Mouse (Mus musculus) embryonic facial prominence, embryonic 13.5 days (tissue): ENCODE results near the gene Coro6. TPM values are rescaled to one million over a fixed set of nuclear protein-coding genes. Genes with fewer than 3 reads are reported as not detected.
A peak's percentile ranks its signal among the peaks of the same experiment; 100 is the strongest.

Experiments used
- ATAC-seq: fragments of 200-750 bp; cut with Nextera tagmentation; 2 replicates; pipeline ENCODE4 v1.8.0; 2017; ENCODE audit warnings: low read depth; ENCODE audit not compliant: insufficient number of reproducible peaks, insufficient read depth, low FRiP score, low TSS enrichment
- H3K27ac ChIP-seq: fragments of 300-500 bp; sonication (generic); 2 replicates; pipeline ENCODE4 v1.5.1; 2015; ENCODE audit warnings: moderate library complexity, mild to moderate bottlenecking, inconsistent platforms
- H3K27me3 ChIP-seq: fragments of 300-500 bp; sonication (generic); 2 replicates; pipeline ENCODE4 v1.6.1; 2015; ENCODE audit warnings: mild to moderate bottlenecking, inconsistent platforms
- H3K36me3 ChIP-seq: fragments of 300-500 bp; sonication (generic); 2 replicates; pipeline ENCODE4 v1.6.1; 2015; ENCODE audit warnings: mild to moderate bottlenecking, inconsistent platforms
- H3K4me1 ChIP-seq: fragments of 300-500 bp; sonication (generic); 2 replicates; pipeline ENCODE4 v1.6.1; 2015; ENCODE audit warnings: inconsistent platforms
- H3K4me2 ChIP-seq: fragments of 300-500 bp; sonication (generic); 2 replicates; pipeline ENCODE4 v1.6.1; 2015; ENCODE audit warnings: moderate library complexity, mild to moderate bottlenecking, inconsistent platforms
- H3K4me3 ChIP-seq: fragments of 300-500 bp; sonication (generic); 2 replicates; pipeline ENCODE4 v1.5.1; 2015; ENCODE audit warnings: mild to moderate bottlenecking, inconsistent platforms
- H3K9ac ChIP-seq: fragments of 300-500 bp; sonication (generic); 2 replicates; pipeline ENCODE4 v1.6.1; 2015; ENCODE audit warnings: mild to moderate bottlenecking, inconsistent platforms
- H3K9me3 ChIP-seq: fragments of 300-500 bp; sonication (generic); 2 replicates; pipeline ENCODE4 v1.6.1; 2016; ENCODE audit warnings: inconsistent platforms
- WGBS: fragments of 180-500 bp; shearing (Covaris S2); methylation state at CpG from one replicate; pipeline ENCODE4 v1.1.7; 2015; ENCODE audit warnings: mixed read lengths; 5-methylcytosine and 5-hydroxymethylcytosine counted together
- polyA plus RNA-seq: library from polyadenylated mRNA; unstranded; fragments of >200 nt; fragmentation: Nextera tagmentation; extraction: Ambion mirVana; gene quantifications from 2 replicates; pipeline ENCODE4 v1.2.1, GENCODE M21; 2015

Gene Coro6
- 0.10 and 0.40 TPM in 2 replicates for polyA plus RNA-seq

DNA sequence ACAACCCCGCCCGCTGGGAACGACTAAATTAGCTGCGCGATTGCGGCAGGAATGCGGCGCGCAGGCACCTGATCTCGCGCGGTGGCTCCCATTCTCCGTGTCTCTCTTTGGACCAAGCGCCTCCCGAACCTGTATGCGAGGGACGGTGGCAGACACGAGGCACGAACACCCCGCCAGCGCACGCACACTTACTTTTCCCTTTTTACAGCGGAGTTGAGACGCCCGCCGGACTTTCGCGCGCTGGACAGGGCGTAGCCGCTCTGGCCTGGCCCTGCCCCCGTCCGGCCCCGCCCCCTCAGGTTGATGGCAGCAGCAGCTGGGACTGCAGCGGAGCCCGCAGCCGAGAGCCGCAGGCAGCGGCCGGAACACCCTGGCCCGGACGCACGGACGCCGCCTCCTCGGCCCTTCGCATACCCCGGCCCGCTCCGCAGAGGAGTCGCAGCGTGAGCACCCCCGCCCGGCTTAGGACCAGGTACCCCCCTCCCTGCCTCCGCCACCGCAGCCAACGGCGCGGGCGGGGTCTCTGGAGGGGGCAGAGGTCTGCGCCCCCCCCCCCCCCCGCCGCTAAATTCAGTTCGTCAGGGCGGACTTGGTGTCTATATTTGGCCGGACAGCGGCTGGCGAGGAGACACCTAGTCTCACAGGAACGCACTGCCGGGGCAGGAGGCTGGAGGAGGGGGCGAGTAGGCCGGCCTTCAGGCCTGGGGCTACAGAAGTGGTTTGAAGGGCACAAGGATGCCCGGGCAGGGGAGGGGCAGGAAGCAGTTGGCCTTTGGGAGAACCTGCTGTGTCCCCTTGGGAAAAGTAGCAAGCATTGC is at the start of gene Coro6:
Coro6 (plus strand) TSS at position 129 of the 818 bp plus-strand sequence.
- H3K9me3 ChIP-seq: no peaks in the 10 kb centered on the region
- no peaks in the 10 kb centered on the region for H3K36me3 ChIP-seq
- H3K4me1 ChIP-seq: peaks cover 7% of the 10 kb centered on the region
- peak within 1 kb of the TSS; percentile 100 for H3K4me2 ChIP-seq
- no peak; the same call in 1 of the 2 replicates for ATAC-seq
- H3K27ac ChIP-seq: no peak within 1 kb of the TSS
- peaks cover 77% of the 10 kb centered on the region for H3K27me3 ChIP-seq
- under 1% methylated on average over 66 of the region's 73 CpGs for WGBS
- H3K9ac ChIP-seq: peak within 1 kb of the TSS; percentile 66
- H3K4me3 ChIP-seq: peak within 1 kb of the TSS; percentile 59

DNA sequence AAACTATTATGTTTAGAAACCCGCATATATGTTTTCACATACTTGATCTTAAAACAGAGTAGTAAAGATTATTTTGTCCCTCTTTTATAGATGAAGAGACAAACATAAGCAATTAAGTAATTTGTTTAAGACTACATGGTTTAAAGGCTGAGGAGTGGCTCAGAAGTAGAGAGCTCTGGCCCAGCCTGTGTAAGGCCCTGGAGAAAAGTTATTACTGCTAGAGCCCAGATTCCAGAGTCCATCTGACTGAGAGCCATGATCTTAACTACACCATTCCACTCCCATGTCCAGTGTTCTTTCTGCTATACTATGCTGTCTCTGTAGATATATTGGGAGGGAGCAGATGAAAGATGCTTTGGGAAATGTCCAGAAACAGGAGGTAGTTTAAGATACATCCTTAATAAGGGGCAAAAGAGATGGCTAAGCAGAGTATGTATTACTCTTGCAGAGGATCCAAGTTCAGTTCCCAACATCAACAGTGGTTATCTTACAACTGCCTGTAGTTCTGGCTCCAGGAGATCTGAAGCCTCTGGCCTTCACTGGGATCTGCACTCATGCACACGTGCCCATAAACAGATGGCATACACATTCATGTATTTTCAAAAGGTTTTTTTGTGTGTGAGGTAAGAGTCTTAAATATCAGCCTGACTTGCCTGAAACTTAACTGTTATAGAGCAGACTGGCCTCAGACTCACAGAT is 47.9 kb upstream of the Coro6 start:
- H3K9ac ChIP-seq: no peak overlapping the region
- WGBS: 71% methylated on average over 2 of the region's 2 CpGs
- no peak overlapping the region for H3K4me3 ChIP-seq
- peaks cover 4% of the 10 kb centered on the region for H3K4me1 ChIP-seq
- no peaks in the 10 kb centered on the region for H3K9me3 ChIP-seq
- no peak overlapping the region for H3K27ac ChIP-seq
- no peak overlapping the region for H3K4me2 ChIP-seq
- H3K27me3 ChIP-seq: no peaks in the 10 kb centered on the region
- ATAC-seq: no peak
- no peaks in the 10 kb centered on the region for H3K36me3 ChIP-seq

DNA sequence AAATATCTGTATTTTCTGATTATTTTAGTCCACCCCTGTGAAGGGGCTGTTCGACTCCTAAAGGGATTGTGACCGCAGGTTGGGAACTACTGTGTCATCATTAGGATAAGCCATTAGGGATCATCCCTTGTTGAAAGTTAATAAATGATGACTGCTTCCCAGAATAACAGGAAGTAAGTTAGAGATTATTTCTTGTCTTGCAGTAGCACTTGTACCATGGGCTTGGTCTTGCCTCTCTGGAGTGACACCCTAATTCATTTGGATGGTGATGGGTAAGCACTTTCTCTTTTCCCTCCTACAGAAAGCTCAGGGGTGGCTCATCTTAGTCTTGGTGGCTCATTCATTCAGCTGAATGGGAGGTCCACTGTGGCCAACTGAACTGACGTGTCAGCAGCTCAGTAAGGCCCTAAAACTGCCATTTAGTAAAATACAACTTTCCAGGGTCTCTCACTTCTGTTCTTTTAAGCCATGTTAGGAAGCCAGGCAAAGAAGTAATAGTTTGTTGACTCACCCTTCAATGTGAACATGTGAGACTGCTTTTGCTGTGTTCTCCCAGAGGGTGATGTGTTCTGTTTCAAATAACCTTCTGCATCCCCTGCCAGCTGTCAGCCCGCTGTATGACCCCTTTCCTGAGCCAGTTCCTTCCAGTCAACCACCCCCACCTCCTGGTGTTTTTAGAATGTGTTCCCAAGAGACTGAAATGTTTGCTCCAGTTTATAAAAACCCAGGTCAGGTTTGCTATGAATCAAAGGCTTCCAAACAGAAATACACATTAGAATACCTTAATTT is 45.8 kb upstream of the Coro6 start:
- H3K4me2 ChIP-seq: no peak overlapping the region
- no peak overlapping the region for H3K4me3 ChIP-seq
- WGBS: 59% methylated on average over 4 of the region's 4 CpGs
- no peaks in the 10 kb centered on the region for H3K27me3 ChIP-seq
- no peak overlapping the region for H3K9ac ChIP-seq
- H3K27ac ChIP-seq: no peak overlapping the region
- no peak for ATAC-seq
- no peaks in the 10 kb centered on the region for H3K9me3 ChIP-seq
- peaks cover 4% of the 10 kb centered on the region for H3K4me1 ChIP-seq
- no peaks in the 10 kb centered on the region for H3K36me3 ChIP-seq

DNA sequence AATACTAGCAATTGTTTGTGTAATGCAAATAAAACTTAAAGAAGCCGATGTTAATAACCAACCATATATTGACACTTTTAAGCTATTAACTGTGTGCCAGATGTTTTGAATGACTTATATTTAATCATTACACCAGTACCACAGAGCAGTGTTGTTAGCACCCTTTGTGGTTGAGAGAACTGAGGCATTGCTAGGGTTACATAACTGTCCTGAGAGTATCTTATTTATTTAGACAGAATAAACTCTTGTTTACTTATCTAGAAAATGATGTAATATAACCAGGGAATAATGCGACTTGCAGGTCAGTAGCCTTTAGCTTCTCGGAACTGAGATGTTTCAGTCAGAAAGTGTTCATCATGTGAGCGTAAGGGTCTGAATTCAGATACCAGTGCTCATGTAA is 44.2 kb upstream of the Coro6 start:
- H3K36me3 ChIP-seq: peaks cover 8% of the 10 kb centered on the region; the same call in 1 of the 2 replicates
- no peak overlapping the region for H3K9ac ChIP-seq
- 94% methylated on average over 4 of the region's 4 CpGs for WGBS
- H3K9me3 ChIP-seq: no peaks in the 10 kb centered on the region
- no peak overlapping the region for H3K27ac ChIP-seq
- ATAC-seq: no peak
- no peak overlapping the region for H3K4me3 ChIP-seq
- H3K27me3 ChIP-seq: no peaks in the 10 kb centered on the region
- H3K4me2 ChIP-seq: no peak overlapping the region
- H3K4me1 ChIP-seq: peaks cover 4% of the 10 kb centered on the region

DNA sequence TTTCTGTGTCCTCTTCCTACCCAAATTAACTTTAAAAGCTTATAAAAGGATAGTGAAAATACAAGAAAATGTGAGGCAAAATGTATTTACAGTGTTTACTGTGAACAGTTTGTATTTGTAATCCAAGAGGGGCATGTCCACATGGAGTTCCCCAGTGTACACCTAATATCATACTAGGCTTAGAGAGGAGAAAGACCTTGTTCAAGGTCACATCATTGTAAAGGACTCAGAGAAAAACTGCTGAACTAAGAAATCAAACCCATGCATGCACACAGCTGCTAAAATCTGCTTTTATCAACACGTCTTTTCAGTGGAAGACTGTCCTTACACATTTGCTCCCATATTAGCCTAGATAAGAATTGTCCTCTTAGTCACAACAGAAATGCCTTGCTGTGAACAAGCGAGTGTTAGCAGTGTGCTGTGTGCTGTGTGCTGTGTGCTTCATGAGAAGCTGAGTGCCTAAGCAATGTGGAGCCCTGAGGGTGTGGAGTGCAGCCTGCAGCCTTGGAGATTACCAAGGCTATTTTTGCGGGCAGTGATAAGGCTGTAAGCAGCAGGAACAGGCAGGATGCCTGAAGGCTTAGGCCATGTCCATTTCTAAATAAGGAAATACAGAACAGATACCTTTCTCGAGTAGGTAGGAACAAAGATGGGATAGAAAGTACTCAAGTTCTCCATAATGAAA is 38.9 kb upstream of the Coro6 start:
- Histone ChIP-seq H3K4me3 (no peak overlapping the region), H3K27me3 (no peaks in the 10 kb centered on the region), H3K4me1 (no peaks in the 10 kb centered on the region), H3K4me2 (no peak overlapping the region), H3K36me3 (peaks cover 12% of the 10 kb centered on the region), H3K9me3 (no peaks in the 10 kb centered on the region), H3K27ac (no peak overlapping the region), H3K9ac (no peak overlapping the region)
- ATAC-seq: no peak
- 80% methylated on average over 4 of the region's 4 CpGs for WGBS

DNA sequence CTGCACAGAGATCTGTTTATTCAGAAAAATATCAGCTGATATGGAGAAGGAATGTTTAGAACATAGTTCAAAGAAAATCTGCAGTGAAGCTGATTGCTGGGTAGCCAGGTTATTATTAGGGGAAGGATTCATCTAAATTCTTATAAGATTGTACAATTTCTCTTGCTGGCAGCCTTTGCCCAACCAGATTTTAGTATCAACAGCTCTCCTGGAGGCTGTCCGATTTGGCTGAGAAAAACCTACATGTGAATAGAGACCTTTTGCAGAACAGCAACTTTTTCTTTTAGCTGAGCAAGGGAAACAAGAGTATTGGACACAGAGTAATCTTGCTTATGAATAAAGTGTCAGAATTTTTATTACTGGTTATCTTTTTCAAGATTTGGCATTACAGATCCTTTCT is 33.8 kb upstream of the Coro6 start:
- H3K27ac ChIP-seq: no peak overlapping the region
- no peaks in the 10 kb centered on the region for H3K27me3 ChIP-seq
- H3K9ac ChIP-seq: no peak overlapping the region
- WGBS: 89% methylated on average over 1 of the region's 1 CpGs
- no peak overlapping the region for H3K4me3 ChIP-seq
- H3K36me3 ChIP-seq: peaks cover 12% of the 10 kb centered on the region; the same call in 1 of the 2 replicates
- H3K4me2 ChIP-seq: no peak overlapping the region
- ATAC-seq: no peak
- no peaks in the 10 kb centered on the region for H3K4me1 ChIP-seq
- H3K9me3 ChIP-seq: no peaks in the 10 kb centered on the region

DNA sequence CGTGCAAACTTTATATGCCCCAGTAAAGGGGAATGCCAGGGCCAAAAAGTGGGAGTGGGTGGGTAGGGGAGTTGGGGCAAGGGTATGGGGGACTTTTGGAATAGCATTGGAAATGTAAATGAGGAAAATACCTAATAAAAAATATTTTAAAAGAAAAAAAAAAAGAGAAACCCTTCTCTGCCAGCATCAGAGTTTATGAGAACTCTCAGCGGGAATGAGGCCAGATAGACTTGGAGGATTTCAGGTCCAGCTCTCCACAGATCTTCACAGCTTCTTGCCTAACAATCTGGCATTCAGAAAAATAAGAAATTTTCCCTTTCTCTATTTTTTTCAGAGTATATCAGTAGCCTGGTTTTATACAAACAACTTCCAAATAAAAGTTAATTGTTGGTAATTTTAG is 25.2 kb upstream of the Coro6 start:
- H3K4me1 ChIP-seq: no peaks in the 10 kb centered on the region
- H3K27ac ChIP-seq: no peak overlapping the region
- H3K36me3 ChIP-seq: peaks cover 19% of the 10 kb centered on the region
- H3K4me2 ChIP-seq: no peak overlapping the region
- ATAC-seq: no peak
- WGBS: 93% methylated on average over 2 of the region's 2 CpGs
- H3K9ac ChIP-seq: no peak overlapping the region
- no peaks in the 10 kb centered on the region for H3K9me3 ChIP-seq
- H3K4me3 ChIP-seq: no peak overlapping the region
- no peaks in the 10 kb centered on the region for H3K27me3 ChIP-seq

DNA sequence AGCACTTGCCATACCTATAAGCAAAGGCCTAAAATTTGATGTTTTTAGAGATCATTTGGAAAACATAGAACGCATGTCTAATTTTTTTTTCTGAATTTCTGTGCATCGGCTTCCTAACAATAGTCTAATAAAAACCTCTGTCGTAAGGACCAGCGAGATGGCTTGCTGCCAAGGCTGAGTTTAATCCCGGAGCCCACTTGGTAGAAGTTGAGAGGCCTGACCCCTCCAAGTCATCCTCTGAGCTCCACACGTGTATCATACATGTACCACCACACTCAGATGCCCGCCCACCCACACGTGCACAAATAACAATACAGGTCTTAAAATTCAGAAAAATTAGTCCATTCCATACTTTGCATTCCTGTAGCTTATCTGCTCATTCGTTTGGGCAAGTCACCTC is 22.1 kb upstream of the Coro6 start:
- no peak for ATAC-seq
- WGBS: 86% methylated on average over 9 of the region's 9 CpGs
- H3K4me1 ChIP-seq: no peaks in the 10 kb centered on the region

DNA sequence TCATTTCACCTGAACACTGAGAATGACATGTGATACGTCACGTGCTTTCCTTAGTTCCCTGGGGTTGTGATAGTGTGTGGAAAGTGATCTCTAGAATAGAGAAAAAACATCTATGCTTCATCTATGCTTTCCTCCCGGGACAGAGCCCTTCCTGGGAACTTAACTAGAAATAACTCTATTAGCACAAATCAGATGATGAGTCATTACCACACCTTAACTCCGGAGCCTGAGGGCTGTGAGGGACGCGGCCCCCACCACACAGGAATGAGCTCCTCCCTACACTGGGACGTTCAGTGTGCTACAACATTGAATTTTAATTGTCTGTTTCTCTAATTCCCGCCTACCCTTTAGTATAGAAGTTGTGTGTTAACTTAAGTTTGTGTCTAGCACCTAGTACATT is 21.2 kb upstream of the Coro6 start:
- H3K4me2 ChIP-seq: no peak overlapping the region
- 76% methylated on average over 8 of the region's 8 CpGs for WGBS
- H3K9ac ChIP-seq: no peak overlapping the region
- H3K36me3 ChIP-seq: peaks cover 20% of the 10 kb centered on the region
- no peak overlapping the region for H3K27ac ChIP-seq
- ATAC-seq: no peak
- H3K27me3 ChIP-seq: no peaks in the 10 kb centered on the region
- H3K4me1 ChIP-seq: no peaks in the 10 kb centered on the region
- H3K9me3 ChIP-seq: no peaks in the 10 kb centered on the region
- no peak overlapping the region for H3K4me3 ChIP-seq

More for the DNA sequence above, 22.1 kb upstream of the Coro6 start:
- H3K4me2 ChIP-seq: no peak overlapping the region
- H3K27ac ChIP-seq: no peak overlapping the region
- no peaks in the 10 kb centered on the region for H3K27me3 ChIP-seq
- no peak overlapping the region for H3K4me3 ChIP-seq
- no peak overlapping the region for H3K9ac ChIP-seq
- no peaks in the 10 kb centered on the region for H3K9me3 ChIP-seq
- peaks cover 20% of the 10 kb centered on the region for H3K36me3 ChIP-seq

DNA sequence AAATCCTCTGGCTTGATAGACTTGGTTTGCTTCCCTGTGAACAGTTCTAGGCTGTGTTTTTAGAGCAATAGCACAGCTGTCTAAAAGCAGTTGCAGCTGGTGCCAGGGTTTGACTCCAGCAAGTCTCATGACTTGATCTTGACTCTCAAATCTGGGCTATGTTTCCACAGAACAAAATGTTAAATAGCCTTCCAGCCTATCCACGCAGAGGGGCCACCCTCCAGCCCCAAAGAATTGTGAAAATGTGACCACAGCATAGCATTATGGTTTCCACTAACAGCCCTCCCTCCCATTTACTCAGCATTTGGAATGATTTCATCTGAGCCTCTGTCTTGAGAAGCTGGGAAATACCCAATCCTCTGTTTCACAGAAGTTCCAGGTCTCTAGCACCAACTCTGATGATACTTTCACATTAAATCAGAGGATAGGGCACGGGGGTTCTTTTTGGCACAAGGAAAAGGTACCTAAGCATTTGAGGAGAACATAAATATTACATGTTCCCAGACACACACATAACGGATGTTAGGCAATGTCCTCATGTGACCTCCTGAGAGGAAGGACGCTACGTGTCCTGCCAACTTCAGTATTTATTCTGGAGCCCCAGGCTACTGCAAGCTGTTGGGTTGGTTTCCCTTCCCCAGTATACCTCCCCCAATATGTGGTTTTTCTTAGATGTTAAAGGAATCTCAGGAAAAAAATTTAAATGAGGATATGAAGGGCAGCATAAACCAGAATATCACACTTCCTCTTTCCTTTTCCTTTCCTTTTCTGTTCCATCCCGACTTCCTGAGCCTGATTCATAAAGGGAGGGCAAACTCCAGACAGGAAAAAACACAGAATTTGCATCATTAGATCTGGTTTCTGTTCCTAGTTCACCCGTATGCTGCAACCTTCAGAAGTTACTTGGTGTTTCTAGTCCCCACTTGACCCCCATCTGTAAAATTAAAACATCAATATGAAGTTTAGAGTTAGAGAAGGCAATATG is 19.7 kb upstream of the Coro6 start:
- Histone ChIP-seq H3K9ac (no peak overlapping the region), H3K27ac (0 out of 2 replicates have a peak overlapping the region, but pooled peaks have one; percentile 24), H3K36me3 (peaks cover 19% of the 10 kb centered on the region), H3K4me1 (no peaks in the 10 kb centered on the region), H3K9me3 (no peaks in the 10 kb centered on the region), H3K4me3 (no peak overlapping the region), H3K4me2 (no peak overlapping the region), H3K27me3 (no peaks in the 10 kb centered on the region)
- no peak for ATAC-seq
- WGBS: 68% methylated on average over 7 of the region's 7 CpGs
